Comparison of ENCODE assay signal across 8 mouse cellular contexts in the genomic region with DNA sequence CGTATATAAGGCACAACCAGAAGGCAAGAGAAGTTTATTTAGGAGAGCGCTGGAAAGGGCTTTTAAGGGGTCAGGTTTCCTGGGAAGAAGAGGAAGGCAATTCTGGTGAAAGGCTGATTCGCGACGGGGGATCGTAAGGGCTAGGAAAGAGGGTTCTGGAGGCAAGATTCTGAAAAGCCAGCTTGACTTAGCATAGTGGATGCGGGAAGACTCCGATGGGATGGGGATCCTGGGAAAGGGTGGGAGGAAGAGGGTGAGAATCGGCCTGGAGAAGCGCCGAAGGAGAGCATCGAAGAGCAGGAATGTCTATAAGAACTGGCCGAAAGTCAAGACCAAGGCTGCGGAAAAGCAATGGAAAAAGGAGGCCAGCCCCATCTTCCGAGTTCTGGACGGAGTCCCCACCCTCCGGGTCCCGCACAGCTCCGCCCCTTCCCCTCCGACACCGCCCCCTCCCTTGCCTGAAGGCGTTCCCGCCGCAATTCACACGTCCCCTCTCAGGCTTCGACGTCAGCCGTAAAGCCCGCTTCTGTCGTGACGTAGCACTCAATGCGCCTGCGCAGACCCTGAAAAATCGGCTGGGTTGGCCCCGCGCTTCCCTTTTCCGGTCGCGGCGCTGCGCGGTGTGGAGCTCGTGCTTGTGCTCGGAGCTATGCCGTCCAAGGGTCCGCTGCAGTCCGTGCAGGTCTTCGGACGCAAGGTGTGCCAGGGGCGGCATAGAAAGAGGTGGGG. TPM values are rescaled to one million over a fixed set of nuclear protein-coding genes. Genes with fewer than 3 reads are reported as not detected.
A peak's percentile ranks its signal among the peaks of the same experiment; 100 is the strongest.
DNase-seq lines count a peak whose midpoint lies in the region; ATAC-seq and TF ChIP-seq lines count a peak whose summit lies in the region.

A gene (plus strand): TSS at position 498 of the 729 bp plus-strand sequence.

- TF ChIP-seq POLR2A in olfactory bulb, adult 2 months (IDR thresholded peaks at IDR 0.05; ENCODE audit: insufficient read depth, low read depth, low read length): peak; percentile 83
- TF ChIP-seq POLR2A in thymus, adult 2 months (IDR thresholded peaks at IDR 0.05; ENCODE audit: control insufficient read depth, extremely low read depth, insufficient read depth, low read length, poor library complexity): peak; percentile 32

- no peaks in the 10 kb centered on the region for H3K9me3 ChIP-seq in ES-E14 (ENCODE audit: control insufficient read depth, insufficient read depth, low read depth, low read length)
- H3K9me3 ChIP-seq in forebrain, embryonic 16.5 days (ENCODE audit: control insufficient read depth, low read length): no peaks in the 10 kb centered on the region
- H3K9me3 ChIP-seq in lung, embryonic 14.5 days (ENCODE audit: low read depth, low read length): no peaks in the 10 kb centered on the region

- peak within 1 kb of the TSS; percentile 100 for H3K9ac ChIP-seq in ES-E14 (ENCODE audit: insufficient read depth, low read depth, low read length, poor library complexity, severe bottlenecking)
- peak within 1 kb of the TSS; percentile 94 for H3K9ac ChIP-seq in forebrain, embryonic 16.5 days (replicated peaks; ENCODE audit: low read depth, low read length)
- peak within 1 kb of the TSS; percentile 99 for H3K9ac ChIP-seq in lung, embryonic 14.5 days

- no peak for TF ChIP-seq CTCF in layer of hippocampus, adult 2 months (conservative IDR thresholded peaks at IDR 0.05)
- TF ChIP-seq CTCF in lung, embryonic 14.5 days (IDR thresholded peaks at IDR 0.05; ENCODE audit: low read depth): no peak
- TF ChIP-seq CTCF in olfactory bulb, adult 2 months (IDR thresholded peaks at IDR 0.05; ENCODE audit: insufficient read depth, low read depth, low read length): no peak
- TF ChIP-seq CTCF in thymus, adult 2 months (IDR thresholded peaks at IDR 0.05; ENCODE audit: borderline replicate concordance, control insufficient read depth, extremely low read depth, insufficient read depth, low read length, poor library complexity): 0 out of 2 replicates have a peak, but pooled peaks have one; percentile 31

- intact Hi-C loops in heart, postnatal 36 days (cut with DNase I): loop anchor here (2.0 kb wide), 1 partner anchor 20 kb away; no protein-coding TSS in a partner anchor

- peak within 1 kb of the TSS; percentile 86 for H3K4me2 ChIP-seq in forebrain, embryonic 16.5 days (ENCODE audit: low read length)
- peak within 1 kb of the TSS; percentile 94 for H3K4me2 ChIP-seq in lung, embryonic 14.5 days

- ATAC-seq in forebrain, embryonic 16.5 days: peak; percentile 95
- ATAC-seq in lung, embryonic 14.5 days (ENCODE audit: insufficient read depth): peak; percentile 93

- H3K4me3 ChIP-seq in ES-E14 (ENCODE audit: insufficient read depth in 1 of 2, low read depth in 1 of 2, low read length in 2 of 2, poor library complexity in 1 of 2, severe bottlenecking in 1 of 2): peak within 1 kb of the TSS; percentile 91 to 100
- H3K4me3 ChIP-seq in forebrain, embryonic 16.5 days (replicated peaks; ENCODE audit: low read length): peak within 1 kb of the TSS; percentile 86
- H3K4me3 ChIP-seq in layer of hippocampus, adult 2 months: peak within 1 kb of the TSS; percentile 83
- peak within 1 kb of the TSS; percentile 89 for H3K4me3 ChIP-seq in lung, embryonic 14.5 days (ENCODE audit: low read depth, low read length)
- H3K4me3 ChIP-seq in olfactory bulb, adult 2 months (ENCODE audit: insufficient read depth, low read depth, low read length): peak within 1 kb of the TSS; percentile 84
- H3K4me3 ChIP-seq in thymus, adult 2 months (ENCODE audit: control insufficient read depth, insufficient read depth, low read length): peak within 1 kb of the TSS; percentile 79

- DNase-seq in ES-E14 (ENCODE audit: low read depth, low spot score): peak; percentile 93
- DNase-seq in cerebellum, adult 11-12 months: peak; percentile 97
- peak; percentile 99 for DNase-seq in heart, postnatal 36 days
- DNase-seq in layer of hippocampus, adult 2 months (ENCODE audit: low spot score in 2 of 2): peak; percentile 97 to 99
- DNase-seq in lung, embryonic 14.5 days: peak; percentile 99
- peak; percentile 99 for DNase-seq in thymus, adult 2 months

- in situ Hi-C loops in ES-E14 (cut with MboI; ENCODE audit: low sequenced_read_pairs in 2 of 2, unreplicated experiment in 2 of 2): no loop called here

- H3K27me3 ChIP-seq in forebrain, embryonic 16.5 days (replicated peaks; ENCODE audit: control insufficient read depth, insufficient read depth, low read length): no peaks in the 10 kb centered on the region
- no peaks in the 10 kb centered on the region for H3K27me3 ChIP-seq in lung, embryonic 14.5 days (ENCODE audit: insufficient read depth, low read length)
- no peaks in the 10 kb centered on the region for H3K27me3 ChIP-seq in thymus, adult 2 months (ENCODE audit: control insufficient read depth, insufficient read depth, low read length)

- H3K4me1 ChIP-seq in ES-E14 (ENCODE audit: control insufficient read depth in 2 of 2, insufficient read depth in 2 of 2, low read length in 2 of 2, poor library complexity in 1 of 2): peaks cover 5% of the 10 kb centered on the region in 2 experiments; a peak in 2 of 4 replicates
- peaks cover 15% of the 10 kb centered on the region for H3K4me1 ChIP-seq in forebrain, embryonic 16.5 days (replicated peaks; ENCODE audit: control insufficient read depth, insufficient read depth, low read length)
- peaks cover 6% of the 10 kb centered on the region for H3K4me1 ChIP-seq in lung, embryonic 14.5 days (ENCODE audit: insufficient read depth)
- H3K4me1 ChIP-seq in olfactory bulb, adult 2 months (ENCODE audit: control insufficient read depth, insufficient read depth, low read length): peaks cover 7% of the 10 kb centered on the region
- peaks cover 14% of the 10 kb centered on the region for H3K4me1 ChIP-seq in thymus, adult 2 months (replicated peaks; ENCODE audit: control insufficient read depth, insufficient read depth, low read length)

- peak within 1 kb of the TSS; percentile 89 for H3K27ac ChIP-seq in ES-E14 (ENCODE audit: insufficient read depth, low read depth, low read length, poor library complexity, severe bottlenecking)
- peak within 1 kb of the TSS; percentile 91 for H3K27ac ChIP-seq in forebrain, embryonic 16.5 days (ENCODE audit: low read length)
- peak within 1 kb of the TSS; percentile 90 for H3K27ac ChIP-seq in layer of hippocampus, adult 2 months
- peak within 1 kb of the TSS; percentile 80 for H3K27ac ChIP-seq in lung, embryonic 14.5 days (ENCODE audit: low read depth)
- H3K27ac ChIP-seq in olfactory bulb, adult 2 months (ENCODE audit: insufficient read depth, low read depth, low read length): peak within 1 kb of the TSS; percentile 82
- H3K27ac ChIP-seq in thymus, adult 2 months (ENCODE audit: control insufficient read depth, insufficient read depth, low read length): peak within 1 kb of the TSS; percentile 41; the same call in 1 of the 2 replicates

- WGBS in forebrain, embryonic 16.5 days: under 1% methylated on average over 50 of the region's 50 CpGs
- WGBS in lung, embryonic 14.5 days: under 1% methylated on average over 50 of the region's 50 CpGs
- under 1% methylated on average over 50 of the region's 50 CpGs for WGBS in olfactory bulb, adult 2 months
- 2% methylated on average over 50 of the region's 50 CpGs for WGBS in thymus, adult 2 months

- H3K36me3 ChIP-seq in ES-E14 (ENCODE audit: control insufficient read depth, insufficient read depth, low read length, poor library complexity, severe bottlenecking): peaks cover 34% of the 10 kb centered on the region
- H3K36me3 ChIP-seq in forebrain, embryonic 16.5 days (ENCODE audit: control insufficient read depth, insufficient read depth): peaks cover 11% of the 10 kb centered on the region
- peaks cover 37% of the 10 kb centered on the region for H3K36me3 ChIP-seq in lung, embryonic 14.5 days (ENCODE audit: insufficient read depth)
- H3K36me3 ChIP-seq in thymus, adult 2 months (ENCODE audit: control insufficient read depth, insufficient read depth, low read length): peaks cover 12% of the 10 kb centered on the region

TF ChIP-seq in ES-E14, 5 proteins besides CTCF, POLR2A, EP300 and RAD21:
- TF ChIP-seq ZC3H11A (IDR thresholded peaks at IDR 0.05; ENCODE audit: borderline replicate concordance, low read depth, low read length) (no peak), CHD2 (IDR thresholded peaks at IDR 0.05; ENCODE audit: low read depth, low read length) (no peak), ZNF384 (IDR thresholded peaks at IDR 0.05; ENCODE audit: low read depth, low read length) (no peak), HCFC1 (IDR thresholded peaks at IDR 0.05; ENCODE audit: borderline replicate concordance, insufficient read depth, low read length) (no peak; the same call in 1 of the 2 replicates), MAFK (IDR thresholded peaks at IDR 0.05; ENCODE audit: insufficient read depth, low read depth, low read length) (no peak)

RNA-seq across cellular contexts. Expression of the gene that starts here (rescaled TPM):
- total RNA-seq in ES-E14 (2012; rRNA removed): 1,678 and 1,740 TPM in 2 replicates
- polyA plus RNA-seq in forebrain, embryonic 16.5 days (2015; fragmentation: Nextera tagmentation; extraction: Ambion mirVana): 464 and 494 TPM in 2 replicates
- 100 to 1,000 TPM; 494 to 516 TPM for total RNA-seq in heart, postnatal 36 days (2021)
- 100 to 1,000 TPM; 490 to 496 TPM for total RNA-seq in layer of hippocampus, adult 2 months (2021)
- 1,310 and 1,324 TPM in 2 replicates for polyA plus RNA-seq in lung, embryonic 14.5 days (2014; fragmentation: Nextera tagmentation; extraction: Ambion mirVana)
- 767 TPM in 1 of 2 replicates, not detected in the other for polyA plus RNA-seq in olfactory bulb, adult 2 months (2012; ENCODE audit: insufficient read depth, insufficient read length, low replicate concordance, missing spikeins)
- polyA plus RNA-seq in thymus, adult 2 months (2012; rRNA removed): 1,733 and 1,891 TPM in 2 replicates

Comparison
In these comparisons a context has a peak if more than half of its experiments do, and no peak if none do; other contexts are left out.
1. Peak in every context shown above with its lines: DNase-seq, ATAC-seq, H3K4me3 ChIP-seq and H3K27ac ChIP-seq.
2. H3K27ac ChIP-seq: peak in every context shown above with its lines; median percentile 91 in forebrain, embryonic 16.5 days; 90 in layer of hippocampus, adult 2 months; 89 in ES-E14; 82 in olfactory bulb, adult 2 months; 80 in lung, embryonic 14.5 days; 41 in thymus, adult 2 months.